Mouse (Mus musculus) small intestine, adult 2 months (tissue): Measurements from ENCODE around the gene Trap1. TPM values are rescaled to one million over a fixed set of nuclear protein-coding genes. Genes with fewer than 3 reads are reported as not detected.
A peak's percentile ranks its signal among the peaks of the same experiment; 100 is the strongest.
"Not testable (repeated sequence)": the region's sequence is repeated elsewhere in the genome, so short reads cannot be mapped to it uniquely, and the experiment has no call there.

ENCODE experiments used
- H3K27ac ChIP-seq: fragments of 200-500 bp; 2 replicates; pipeline ENCODE4 v1.5.1; 2012; ENCODE audit warnings: low read depth, low read length, control low read depth, inconsistent platforms; ENCODE audit not compliant: insufficient read depth
- H3K27me3 ChIP-seq: fragments of 200-500 bp; 2 replicates; pipeline ENCODE4 v1.6.1; 2012; ENCODE audit warnings: mild to moderate bottlenecking, moderate library complexity, low read length, inconsistent platforms; ENCODE audit not compliant: control insufficient read depth, insufficient read depth
- H3K36me3 ChIP-seq: fragments of 200-500 bp; 2 replicates; pipeline ENCODE4 v1.6.1; 2012; ENCODE audit warnings: mild to moderate bottlenecking, low read length, control low read depth, inconsistent platforms; ENCODE audit not compliant: control insufficient read depth, insufficient read depth
- H3K4me1 ChIP-seq: fragments of 200-500 bp; 2 replicates; pipeline ENCODE4 v1.6.1; 2012; ENCODE audit warnings: low read length, inconsistent platforms, mixed read lengths; ENCODE audit not compliant: control insufficient read depth, insufficient read depth, insufficient read length
- H3K4me3 ChIP-seq: fragments of 200-500 bp; 2 replicates; pipeline ENCODE4 v1.5.1; 2012; ENCODE audit warnings: low read depth, mild to moderate bottlenecking, control low read depth, inconsistent platforms, low read length, moderate library complexity
- CTCF ChIP-seq: fragments of 200-500 bp; IDR thresholded peaks from 2 replicates; pipeline ENCODE4 v1.5.1; 2012; ENCODE audit warnings: low read depth, mild to moderate bottlenecking, control low read depth, inconsistent platforms, low read length, moderate library complexity, mixed read lengths; ENCODE audit not compliant: insufficient replicate concordance, insufficient read length; ENCODE audit errors: extremely low read depth
- POLR2A ChIP-seq: fragments of 200-500 bp; IDR thresholded peaks from 2 replicates; pipeline ENCODE4 v1.6.1; 2012; ENCODE audit warnings: low read depth, mild to moderate bottlenecking, control low read depth, inconsistent platforms, low read length, moderate library complexity
- WGBS: fragments of 180-500 bp; shearing (Covaris S2); methylation state at CpG from one replicate; pipeline ENCODE4 v1.1.7; 2018; 5-methylcytosine and 5-hydroxymethylcytosine counted together
- polyA plus RNA-seq: library from polyadenylated mRNA; depleted of rRNA; stranded (reverse); fragments of >200 nt; gene quantifications from 2 replicates; pipeline ENCODE4 v1.2.3, GENCODE M21; 2012

Trap1 gene
- polyA plus RNA-seq, 1 experiment = 50.8 TPM

GRCm38 (mm10) chr16:4085851-4086387 lies 8.3 kb upstream of the Trap1 start:
- 92% methylated on average over 9 of the region's 9 CpGs for WGBS
- H3K27me3 ChIP-seq = no peaks in the 10 kb centered on the region
- H3K36me3 ChIP-seq = peaks cover 69% of the 10 kb centered on the region
- H3K4me3 ChIP-seq = no peak overlapping the region
- no peak overlapping the region for H3K27ac ChIP-seq
- no peaks in the 10 kb centered on the region for H3K4me1 ChIP-seq
- TF ChIP-seq CTCF = no peak
- TF ChIP-seq POLR2A = no peak

GRCm38 (mm10) chr16:4085051-4085450 lies 7.4 kb upstream of the Trap1 start:
- peaks cover 60% of the 10 kb centered on the region for H3K36me3 ChIP-seq
- H3K4me3 ChIP-seq = no peak overlapping the region
- 92% methylated on average over 7 of the region's 7 CpGs for WGBS
- no peaks in the 10 kb centered on the region for H3K27me3 ChIP-seq
- no peaks in the 10 kb centered on the region for H3K4me1 ChIP-seq
- no peak for TF ChIP-seq POLR2A
- no peak for TF ChIP-seq CTCF
- H3K27ac ChIP-seq = no peak overlapping the region

DNA sequence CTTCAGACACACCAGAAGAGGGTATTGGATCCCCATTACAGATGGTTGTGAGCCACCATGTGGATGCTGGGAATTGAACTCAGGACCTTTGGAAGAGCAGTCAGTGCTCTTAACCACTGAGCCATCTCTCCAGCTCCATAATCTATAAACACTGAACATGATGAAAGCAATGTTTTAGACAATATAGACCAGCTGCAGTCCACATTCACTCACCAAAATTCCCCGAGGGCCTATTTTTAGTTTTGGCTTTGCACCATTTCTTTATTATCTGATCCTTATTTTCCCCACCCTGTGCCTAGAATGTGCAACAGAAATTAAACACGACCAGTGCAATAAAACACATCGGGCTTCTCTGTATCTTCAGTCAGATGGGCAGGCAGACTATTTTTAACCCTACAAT lies 2.8 kb upstream of the Trap1 start:
- H3K27ac ChIP-seq, H3K4me1 ChIP-seq, H3K4me3 ChIP-seq, H3K27me3 ChIP-seq: not testable (repeated sequence)
- H3K36me3 ChIP-seq = peaks cover 22% of the 10 kb centered on the region
- 34% methylated on average over 3 of the region's 3 CpGs for WGBS

DNA sequence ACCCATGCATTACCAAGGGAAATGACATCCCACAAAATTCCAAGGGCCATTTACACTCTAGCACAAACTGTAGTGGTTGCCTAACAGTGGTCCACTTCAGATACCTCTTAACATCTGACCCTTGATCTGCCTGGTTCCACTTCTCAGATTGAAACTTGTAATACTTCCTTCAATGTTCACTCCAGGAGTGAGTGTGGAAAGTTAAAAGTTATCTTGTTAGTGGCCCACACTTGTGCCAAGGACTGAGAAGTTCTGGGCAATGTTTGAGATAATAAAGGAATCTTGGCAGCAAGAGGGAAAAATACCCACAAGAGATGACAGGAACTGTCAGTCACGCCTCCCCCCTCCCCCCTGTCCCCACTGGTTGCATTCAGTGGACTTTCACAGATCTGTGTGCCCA lies 2.0 kb upstream of the Trap1 start:
- Histone ChIP-seq H3K4me3 (no peak overlapping the region), H3K27me3 (no peaks in the 10 kb centered on the region), H3K27ac (no peak overlapping the region), H3K4me1 (peaks cover 3% of the 10 kb centered on the region; the same call in 1 of the 2 replicates), H3K36me3 (peaks cover 15% of the 10 kb centered on the region)
- TF ChIP-seq POLR2A = no peak
- no peak for TF ChIP-seq CTCF
- WGBS = 41% methylated on average over 1 of the region's 1 CpGs

- WGBS = 55% methylated on average over 10 of the region's 10 CpGs
- H3K4me3 ChIP-seq, H3K4me1 ChIP-seq, H3K27me3 ChIP-seq, H3K36me3 ChIP-seq, H3K27ac ChIP-seq: not testable (repeated sequence)
Measured at GRCm38 (mm10) chr16:4078302-4078701, 675 bp upstream of the Trap1 start.

DNA sequence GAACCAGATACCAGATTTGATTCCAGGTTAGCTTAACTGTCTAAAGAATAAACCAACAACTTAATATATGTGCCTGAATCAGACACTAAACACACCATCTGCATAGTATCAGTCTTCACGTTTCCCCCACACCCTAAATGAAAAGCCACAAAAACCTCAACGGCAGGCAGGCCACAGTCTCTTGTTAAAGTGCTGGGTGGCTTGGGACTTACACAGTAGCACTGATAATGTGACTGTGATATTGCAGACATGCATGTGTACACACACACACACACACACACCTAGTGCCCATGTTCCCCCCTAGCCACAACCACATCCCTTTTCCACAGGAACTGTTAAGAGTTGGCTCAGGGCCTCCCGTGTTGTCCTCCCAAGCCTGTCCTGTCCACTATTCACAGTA lies 2.8 kb downstream of the Trap1 start:
- no peak for TF ChIP-seq POLR2A
- TF ChIP-seq CTCF = no peak
- Histone ChIP-seq H3K27me3 (no peaks in the 10 kb centered on the region), H3K4me3 (no peak overlapping the region), H3K36me3 (no peaks in the 10 kb centered on the region), H3K4me1 (peaks cover 3% of the 10 kb centered on the region; the same call in 1 of the 2 replicates), H3K27ac (no peak overlapping the region)
- 54% methylated on average over 3 of the region's 3 CpGs for WGBS

DNA sequence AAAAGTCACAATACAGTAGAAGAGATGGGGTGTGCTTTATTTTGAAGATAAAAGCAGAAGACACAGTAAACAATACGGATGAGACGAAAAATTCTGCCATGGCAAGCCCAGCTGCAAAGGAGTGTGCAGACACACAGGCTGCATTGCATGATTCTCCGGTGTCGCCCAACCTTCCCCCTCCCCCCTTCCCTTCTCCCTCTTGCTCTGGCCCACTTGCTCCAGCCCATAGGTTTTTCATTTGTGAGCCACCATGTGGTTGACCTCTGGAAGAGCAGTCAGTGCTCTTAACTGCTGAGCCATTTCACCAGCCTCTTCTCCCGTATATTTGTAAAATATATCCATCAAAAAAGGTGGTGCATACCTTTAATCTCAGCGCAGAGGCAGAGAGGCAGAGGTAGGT lies 3.3 kb downstream of the Trap1 start:
- 78% methylated on average over 6 of the region's 6 CpGs for WGBS
- TF ChIP-seq CTCF (no peak), POLR2A (no peak)
- Histone ChIP-seq H3K4me1 (peaks cover 3% of the 10 kb centered on the region; the same call in 1 of the 2 replicates), H3K4me3 (no peak overlapping the region), H3K27me3 (no peaks in the 10 kb centered on the region), H3K36me3 (no peaks in the 10 kb centered on the region), H3K27ac (no peak overlapping the region)

- TF ChIP-seq POLR2A (no peak), CTCF (peak; percentile 65; the same call in 1 of the 2 replicates)
- H3K4me1 ChIP-seq = no peaks in the 10 kb centered on the region
- 52% methylated on average over 8 of the region's 8 CpGs for WGBS
- H3K4me3 ChIP-seq = no peak overlapping the region
- H3K36me3 ChIP-seq = peaks cover 31% of the 10 kb centered on the region
- H3K27ac ChIP-seq = no peak overlapping the region
- H3K27me3 ChIP-seq = no peaks in the 10 kb centered on the region
Measured at GRCm38 (mm10) chr16:4068588-4068987, 9.0 kb downstream of the Trap1 start.
